Mouse (Mus musculus): ENCODE data around the gene Serpine1. TPM values are rescaled to one million over a fixed set of nuclear protein-coding genes. Genes with fewer than 3 reads are reported as not detected.

Serpine1 gene
- polyA plus RNA-seq, 1 experiment, result not detected

DNA sequence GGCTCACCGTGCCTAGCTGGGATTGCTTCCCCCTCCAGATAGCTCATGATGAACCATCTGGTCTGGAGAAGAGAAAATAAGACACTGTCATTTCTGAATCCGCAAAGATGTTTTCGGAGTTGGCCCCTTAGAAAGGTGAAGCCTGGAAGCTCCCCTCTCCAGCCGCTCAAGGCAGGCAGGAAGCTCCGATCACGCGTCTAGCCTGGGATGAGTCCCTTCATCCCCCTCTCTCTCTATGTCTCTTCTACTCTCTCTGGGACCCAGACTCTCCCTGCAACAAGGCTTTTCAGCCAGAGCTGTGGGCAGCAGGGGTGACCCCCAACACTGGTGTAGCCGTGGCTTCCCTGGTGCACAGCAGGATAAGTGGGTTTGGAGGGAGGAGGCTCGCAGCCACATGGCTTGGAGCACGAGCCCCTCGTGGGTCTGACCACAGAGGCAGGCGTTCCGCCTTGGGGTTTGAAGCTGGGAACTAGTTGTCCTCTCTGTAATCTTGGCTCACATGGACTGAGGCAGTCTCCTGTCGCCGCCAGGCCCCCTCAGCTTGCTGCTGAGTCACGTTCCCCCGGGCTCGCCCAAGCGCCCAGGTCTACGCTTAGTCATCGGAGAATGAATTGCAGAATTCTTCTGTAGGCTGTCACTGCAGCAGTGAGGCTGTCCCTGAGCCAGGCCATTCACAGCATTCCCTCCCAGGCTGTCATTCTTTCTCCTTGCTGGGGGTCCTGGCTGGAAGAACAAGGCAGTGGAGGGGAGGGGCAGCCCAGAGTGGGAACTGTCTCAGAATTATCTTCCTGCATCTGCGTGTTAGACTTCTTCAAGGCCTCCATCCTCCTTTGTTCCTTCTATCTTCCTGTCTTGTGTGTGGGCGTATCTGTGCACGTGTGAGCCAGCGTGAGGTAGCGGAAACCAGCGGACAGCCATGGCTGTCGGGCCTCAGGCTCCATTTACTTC lies 30.8 kb upstream of the Serpine1 start:
- peaks cover 98% of the 10 kb centered on the region for H3K4me1 ChIP-seq (ENCODE audit: control insufficient read depth)
- TF ChIP-seq GATA1 (IDR thresholded peaks at IDR 0.05; ENCODE audit: low read length) (no peak), TAL1 (IDR thresholded peaks at IDR 0.05; ENCODE audit: low read length) (peak; percentile 46; the same call in 2 of the 3 replicates)

DNA sequence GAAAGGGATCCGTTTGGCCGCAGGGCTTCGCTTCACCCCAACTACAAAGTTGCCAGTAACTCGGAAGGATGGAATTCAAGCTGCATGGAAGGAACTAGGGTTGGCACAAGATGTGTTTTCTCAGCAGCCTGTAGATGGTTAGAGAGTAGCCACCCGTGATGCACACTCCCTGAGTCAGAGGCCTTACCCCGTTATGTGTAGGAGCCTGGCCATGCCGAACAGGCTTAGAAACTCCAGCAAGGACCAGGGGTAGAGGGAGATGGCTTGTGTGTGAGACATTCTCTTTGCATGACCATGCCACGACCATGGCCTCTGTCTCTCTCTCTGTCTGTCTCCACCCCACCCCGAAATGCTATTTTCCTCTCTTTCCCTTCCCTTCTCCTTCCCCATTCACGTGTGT lies 30.0 kb upstream of the Serpine1 start:
- Histone ChIP-seq H3K4me1 (ENCODE audit: control insufficient read depth) (peaks cover 99% of the 10 kb centered on the region), H3K27me3 (ENCODE audit: control insufficient read depth) (no peaks in the 10 kb centered on the region), H3K4me3 (replicated peaks) (peak overlapping the region; percentile 60), H3K36me3 (ENCODE audit: control insufficient read depth) (peaks cover 53% of the 10 kb centered on the region), H3K9me3 (ENCODE audit: control insufficient read depth, low read length) (peaks cover 28% of the 10 kb centered on the region)
- TF ChIP-seq TAL1 (IDR thresholded peaks at IDR 0.05; ENCODE audit: low read length) (no peak), GATA1 (IDR thresholded peaks at IDR 0.05; ENCODE audit: low read length) (no peak)

More for the DNA sequence above, 30.8 kb upstream of the Serpine1 start:
- peak overlapping the region; percentile 60 for H3K4me3 ChIP-seq (replicated peaks)
- no peaks in the 10 kb centered on the region for H3K27me3 ChIP-seq (ENCODE audit: control insufficient read depth)
- H3K9me3 ChIP-seq (ENCODE audit: control insufficient read depth, low read length), result peaks cover 28% of the 10 kb centered on the region
- H3K36me3 ChIP-seq (ENCODE audit: control insufficient read depth), result peaks cover 53% of the 10 kb centered on the region

DNA sequence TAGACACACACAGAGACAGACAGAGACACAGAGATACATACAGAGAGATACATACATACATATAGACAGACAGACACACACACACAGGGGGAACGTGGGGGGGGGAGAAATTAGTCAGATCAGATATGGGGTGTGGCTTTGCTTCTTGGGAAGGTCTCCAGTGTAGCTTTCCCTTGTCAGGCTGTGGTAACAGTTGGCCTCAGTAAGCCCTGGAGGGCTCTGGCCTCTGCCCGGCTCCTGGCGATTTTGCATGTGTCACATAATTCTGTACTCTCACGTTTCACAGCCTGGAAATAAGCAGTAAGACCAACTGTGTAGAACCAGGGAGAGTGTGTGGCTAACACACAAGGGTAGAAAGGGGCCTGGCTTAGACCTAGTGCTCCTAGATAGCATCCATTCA lies 28.6 kb upstream of the Serpine1 start:
- Histone ChIP-seq H3K27me3 (ENCODE audit: control insufficient read depth) (no peaks in the 10 kb centered on the region), H3K36me3 (ENCODE audit: control insufficient read depth) (peaks cover 46% of the 10 kb centered on the region), H3K9me3 (ENCODE audit: control insufficient read depth, low read length) (peaks cover 28% of the 10 kb centered on the region), H3K4me3 (replicated peaks) (no peak overlapping the region), H3K4me1 (ENCODE audit: control insufficient read depth) (peaks cover 88% of the 10 kb centered on the region)
- TF ChIP-seq TAL1 (IDR thresholded peaks at IDR 0.05; ENCODE audit: low read length) (no peak), GATA1 (IDR thresholded peaks at IDR 0.05; ENCODE audit: low read length) (no peak)

DNA sequence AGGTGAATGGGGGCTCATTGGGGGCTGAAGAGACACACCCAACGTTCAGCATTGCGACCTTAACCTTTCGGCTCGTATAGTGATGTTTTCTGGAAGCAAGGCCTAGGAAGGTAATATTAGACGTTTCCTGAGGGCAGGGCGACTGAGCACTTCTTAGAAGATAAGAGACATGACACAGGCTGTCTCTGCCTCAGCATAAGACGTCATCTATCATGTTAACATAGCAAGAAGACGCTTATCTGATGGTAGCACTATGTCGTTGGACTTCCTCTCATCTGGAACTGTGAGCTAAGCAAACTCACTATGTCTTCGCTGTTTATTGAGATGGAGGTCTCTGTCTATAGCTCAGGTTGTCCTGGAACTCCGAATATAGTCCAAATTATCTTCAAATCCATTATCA lies 26.4 kb upstream of the Serpine1 start:
- Histone ChIP-seq H3K4me3 (replicated peaks) (peak overlapping the region; percentile 10), H3K9me3 (ENCODE audit: control insufficient read depth, low read length) (peaks cover 16% of the 10 kb centered on the region), H3K36me3 (ENCODE audit: control insufficient read depth) (peaks cover 24% of the 10 kb centered on the region), H3K4me1 (ENCODE audit: control insufficient read depth) (peaks cover 77% of the 10 kb centered on the region), H3K27me3 (ENCODE audit: control insufficient read depth) (no peaks in the 10 kb centered on the region)
- no peak for TF ChIP-seq TAL1 (IDR thresholded peaks at IDR 0.05; ENCODE audit: low read length)
- TF ChIP-seq GATA1 (IDR thresholded peaks at IDR 0.05; ENCODE audit: low read length), result peak; percentile 91

DNA sequence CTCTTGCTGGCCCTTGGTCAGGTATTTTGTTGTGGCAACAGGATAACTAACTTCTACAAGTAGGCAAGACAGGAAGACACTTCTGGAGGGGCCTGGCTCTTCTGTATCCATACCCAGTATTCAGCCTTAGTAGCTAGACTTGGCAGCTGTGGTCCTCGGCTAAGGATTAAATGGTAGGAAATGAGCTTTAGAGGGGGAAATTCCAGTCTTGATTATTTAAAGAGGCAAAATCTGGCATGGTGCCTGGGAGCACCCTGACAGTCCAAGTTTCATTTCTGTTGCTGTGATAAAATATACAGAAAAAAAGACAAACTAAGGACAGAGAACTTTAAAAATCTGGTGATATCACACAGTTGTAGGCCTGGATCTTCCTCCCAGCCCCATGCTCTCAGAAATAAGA lies 24.0 kb upstream of the Serpine1 start:
- Histone ChIP-seq H3K9me3 (ENCODE audit: control insufficient read depth, low read length) (no peaks in the 10 kb centered on the region), H3K36me3 (ENCODE audit: control insufficient read depth) (peaks cover 8% of the 10 kb centered on the region), H3K4me3 (replicated peaks) (no peak overlapping the region), H3K4me1 (ENCODE audit: control insufficient read depth) (peaks cover 61% of the 10 kb centered on the region), H3K27me3 (ENCODE audit: control insufficient read depth) (no peaks in the 10 kb centered on the region)
- TF ChIP-seq TAL1 (IDR thresholded peaks at IDR 0.05; ENCODE audit: low read length), result no peak
- no peak for TF ChIP-seq GATA1 (IDR thresholded peaks at IDR 0.05; ENCODE audit: low read length)

DNA sequence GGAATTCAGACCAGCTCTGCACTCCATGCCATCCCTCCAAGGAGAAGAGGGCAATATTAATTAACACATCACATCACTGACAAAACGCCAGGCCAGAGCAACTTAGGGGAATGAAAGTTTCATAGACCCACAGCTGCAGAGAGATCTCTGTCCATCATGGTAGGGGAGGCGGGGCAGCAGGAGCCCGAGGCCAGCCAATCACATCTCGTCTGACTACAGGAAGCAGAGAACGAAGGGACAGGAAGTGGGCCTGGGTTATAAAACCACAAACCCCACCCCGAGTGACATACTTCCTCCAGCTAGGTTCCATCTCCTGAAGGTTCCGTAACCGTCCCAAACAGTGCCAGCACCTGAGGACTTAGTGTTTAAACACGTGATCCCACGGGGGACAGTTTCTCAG lies 23.1 kb upstream of the Serpine1 start:
- TF ChIP-seq GATA1 (IDR thresholded peaks at IDR 0.05; ENCODE audit: low read length), result no peak
- TF ChIP-seq TAL1 (IDR thresholded peaks at IDR 0.05; ENCODE audit: low read length), result no peak
- Histone ChIP-seq H3K9me3 (ENCODE audit: control insufficient read depth, low read length) (no peaks in the 10 kb centered on the region), H3K4me1 (ENCODE audit: control insufficient read depth) (peaks cover 52% of the 10 kb centered on the region), H3K4me3 (replicated peaks) (no peak overlapping the region), H3K27me3 (ENCODE audit: control insufficient read depth) (no peaks in the 10 kb centered on the region), H3K36me3 (ENCODE audit: control insufficient read depth) (peaks cover 5% of the 10 kb centered on the region)

DNA sequence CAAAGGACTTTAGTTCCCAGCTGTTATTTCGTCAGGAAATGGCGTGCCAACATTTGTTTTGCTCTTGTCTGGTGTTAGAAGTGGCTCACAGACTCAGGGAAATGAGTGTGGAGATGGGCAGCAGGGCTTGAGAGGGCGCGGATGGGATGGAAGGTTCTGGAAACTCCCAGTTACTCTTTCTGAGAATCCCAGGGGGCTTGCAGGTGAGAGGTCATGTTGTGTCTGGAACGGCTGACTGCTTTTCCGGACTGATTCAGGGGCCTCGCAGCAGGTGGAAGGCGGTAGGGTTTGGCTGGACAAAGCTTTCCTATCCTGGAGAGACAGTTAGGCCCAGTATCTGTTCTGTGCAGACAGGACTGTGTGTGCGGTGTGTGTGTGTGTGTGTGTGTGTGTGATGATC lies 21.7 kb upstream of the Serpine1 start:
- Histone ChIP-seq H3K9me3 (ENCODE audit: control insufficient read depth, low read length) (no peaks in the 10 kb centered on the region), H3K4me1 (ENCODE audit: control insufficient read depth) (peaks cover 42% of the 10 kb centered on the region), H3K4me3 (replicated peaks) (no peak overlapping the region), H3K27me3 (ENCODE audit: control insufficient read depth) (no peaks in the 10 kb centered on the region), H3K36me3 (ENCODE audit: control insufficient read depth) (0 out of 2 replicates have a peak, but pooled peaks cover 2% of the 10 kb centered on the region)
- TF ChIP-seq GATA1 (IDR thresholded peaks at IDR 0.05; ENCODE audit: low read length), result no peak
- TF ChIP-seq TAL1 (IDR thresholded peaks at IDR 0.05; ENCODE audit: low read length), result no peak

DNA sequence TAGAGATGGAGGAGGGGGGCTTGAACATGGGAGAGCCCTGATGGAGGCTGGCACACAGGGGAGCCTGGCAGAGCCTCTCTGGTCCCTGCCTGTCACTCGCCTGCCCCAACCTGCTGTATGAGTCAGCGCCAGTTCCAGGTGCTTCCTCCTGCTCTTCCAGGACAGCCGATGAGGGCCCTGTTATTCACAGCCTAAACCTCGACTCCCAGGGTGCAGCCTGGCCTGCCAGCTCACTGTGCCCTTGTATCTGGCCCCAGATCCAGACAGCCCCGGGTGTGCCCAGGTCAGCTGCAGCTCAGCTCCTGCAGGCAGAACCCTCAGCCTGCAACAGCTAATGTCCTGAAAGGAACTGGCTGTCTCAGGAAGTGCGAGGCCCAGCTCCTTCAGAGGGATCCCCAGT lies 19.5 kb upstream of the Serpine1 start:
- Histone ChIP-seq H3K4me3 (replicated peaks) (no peak overlapping the region), H3K27me3 (ENCODE audit: control insufficient read depth) (no peaks in the 10 kb centered on the region), H3K4me1 (ENCODE audit: control insufficient read depth) (peaks cover 29% of the 10 kb centered on the region), H3K36me3 (ENCODE audit: control insufficient read depth) (no peaks in the 10 kb centered on the region; the same call in 1 of the 2 replicates), H3K9me3 (ENCODE audit: control insufficient read depth, low read length) (peaks cover 8% of the 10 kb centered on the region)
- TF ChIP-seq GATA1 (IDR thresholded peaks at IDR 0.05; ENCODE audit: low read length), result no peak
- TF ChIP-seq TAL1 (IDR thresholded peaks at IDR 0.05; ENCODE audit: low read length), result no peak

DNA sequence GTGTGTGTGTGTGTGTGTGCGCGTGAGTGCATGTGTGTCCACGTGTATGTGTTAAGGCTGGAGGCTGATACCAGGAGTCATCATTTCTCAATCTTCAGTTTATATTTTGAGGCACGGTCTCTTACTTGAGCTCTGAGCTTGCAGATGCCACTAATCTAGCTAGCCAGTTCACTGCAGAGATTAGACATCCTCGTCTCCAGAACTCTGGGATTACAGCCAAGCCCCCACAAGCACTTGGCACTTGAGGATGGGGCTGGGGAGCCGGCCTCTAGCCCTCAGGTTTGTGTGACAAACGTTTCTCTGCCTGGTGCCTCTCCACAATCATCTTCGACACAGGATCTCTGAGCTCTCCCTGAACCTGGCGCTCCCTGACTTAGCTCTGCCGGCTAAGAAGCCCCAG lies 18.8 kb upstream of the Serpine1 start:
- Histone ChIP-seq H3K4me3 (replicated peaks) (no peak overlapping the region), H3K27me3 (ENCODE audit: control insufficient read depth) (no peaks in the 10 kb centered on the region), H3K9me3 (ENCODE audit: control insufficient read depth, low read length) (peaks cover 12% of the 10 kb centered on the region), H3K4me1 (ENCODE audit: control insufficient read depth) (peaks cover 34% of the 10 kb centered on the region), H3K36me3 (ENCODE audit: control insufficient read depth) (no peaks in the 10 kb centered on the region; the same call in 1 of the 2 replicates)
- TF ChIP-seq GATA1 (IDR thresholded peaks at IDR 0.05; ENCODE audit: low read length) (no peak), TAL1 (IDR thresholded peaks at IDR 0.05; ENCODE audit: low read length) (no peak)

Data from erythroblast, embryonic 14.5 days (primary cell).